ENCODE assay signal across 9 mouse cellular contexts in the genomic region with DNA sequence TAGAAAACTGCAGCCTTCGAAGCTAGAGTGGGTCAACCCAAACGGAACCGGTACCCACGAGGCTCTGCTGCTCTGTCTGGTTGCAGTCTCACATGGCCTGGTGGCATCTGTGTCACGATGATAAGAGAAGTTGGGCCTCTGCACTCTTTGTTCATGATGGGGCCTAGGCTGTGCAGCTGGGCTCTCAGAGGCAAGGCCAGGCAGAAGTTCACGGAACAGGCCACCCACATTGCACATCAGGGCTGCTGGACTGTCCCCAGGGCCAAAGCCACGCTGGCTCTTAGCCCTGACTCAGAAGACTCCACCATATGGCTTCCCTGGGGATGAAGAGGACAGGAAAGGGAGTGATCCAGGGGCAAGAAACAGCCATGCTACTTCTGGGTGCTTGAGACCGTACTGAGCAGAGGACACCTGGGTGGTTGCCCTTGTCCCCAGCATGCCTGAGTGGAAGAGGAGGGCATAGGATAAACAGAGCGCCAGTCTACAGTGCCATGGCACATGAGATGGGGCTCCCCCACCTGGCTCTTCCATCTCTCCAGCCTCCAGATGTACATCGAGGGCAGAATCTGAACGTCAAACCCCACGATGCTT.
A peak's percentile ranks its signal among the peaks of the same experiment; 100 is the strongest.
DNase-seq lines count a peak whose midpoint lies in the region; ATAC-seq lines count a peak whose summit lies in the region.
"Had no signal": no experiment of that assay in that cellular context is flagged by ENCODE, and none has a peak within 500 bp of the region (broad histone marks: within the 10 kb centered on the region; RNA-seq: fewer than 3 reads in every experiment).

No protein-coding gene starts in this region.

- H3K27ac ChIP-seq in midbrain, embryonic 10.5 days (replicated peaks): peak overlapping the region; percentile 71
- H3K27ac ChIP-seq in midbrain, embryonic 11.5 days (ENCODE audit: low read depth, low read length): no peak overlapping the region
- peak overlapping the region; percentile 77 for H3K27ac ChIP-seq in limb, embryonic 10.5 days
- peak overlapping the region; percentile 55 for H3K27ac ChIP-seq in stomach, embryonic 15.5 days

- ATAC-seq in midbrain, embryonic 11.5 days (ENCODE audit: low FRiP score): no peak
- ATAC-seq in stomach, embryonic 15.5 days (ENCODE audit: insufficient read depth, low FRiP score, low read depth): no peak
- ATAC-seq in erythroid progenitor cell, adult 5-6 weeks (replicated peaks; ENCODE audit: low FRiP score, poor library complexity, severe bottlenecking): no peak

- H3K27me3 ChIP-seq in midbrain, embryonic 10.5 days (ENCODE audit: low read depth, poor library complexity, severe bottlenecking): no peaks in the 10 kb centered on the region
- no peaks in the 10 kb centered on the region for H3K27me3 ChIP-seq in midbrain, embryonic 11.5 days (ENCODE audit: control insufficient read depth, insufficient read depth, low read length)
- H3K27me3 ChIP-seq in limb, embryonic 10.5 days (ENCODE audit: low read depth, poor library complexity, severe bottlenecking): no peaks in the 10 kb centered on the region
- no peaks in the 10 kb centered on the region for H3K27me3 ChIP-seq in stomach, embryonic 15.5 days (replicated peaks)
- H3K27me3 ChIP-seq: embryonic facial prominence, embryonic 12.5 days had no signal

- H3K4me2 ChIP-seq in midbrain, embryonic 11.5 days: no peak overlapping the region
- no peak overlapping the region for H3K4me2 ChIP-seq in stomach, embryonic 15.5 days

- WGBS in midbrain, embryonic 10.5 days: 79% methylated on average over 12 of the region's 12 CpGs
- 76% methylated on average over 12 of the region's 12 CpGs for WGBS in midbrain, embryonic 11.5 days
- 77% methylated on average over 12 of the region's 12 CpGs for WGBS in limb, embryonic 10.5 days
- 59% methylated on average over 12 of the region's 12 CpGs for WGBS in stomach, embryonic 15.5 days

- H3K9me3 ChIP-seq in midbrain, embryonic 10.5 days (replicated peaks): no peaks in the 10 kb centered on the region
- no peaks in the 10 kb centered on the region for H3K9me3 ChIP-seq in midbrain, embryonic 11.5 days (ENCODE audit: control insufficient read depth, low read length)
- H3K9me3 ChIP-seq in limb, embryonic 10.5 days (replicated peaks): no peaks in the 10 kb centered on the region
- H3K9me3 ChIP-seq in stomach, embryonic 15.5 days: no peaks in the 10 kb centered on the region
- H3K9me3 ChIP-seq: embryonic facial prominence, embryonic 12.5 days had no signal

- H3K4me1 ChIP-seq in midbrain, embryonic 10.5 days: peaks cover 33% of the 10 kb centered on the region
- peaks cover 3% of the 10 kb centered on the region for H3K4me1 ChIP-seq in midbrain, embryonic 11.5 days (ENCODE audit: control insufficient read depth, insufficient read depth, low read length)
- peaks cover 43% of the 10 kb centered on the region for H3K4me1 ChIP-seq in limb, embryonic 10.5 days
- peaks cover 29% of the 10 kb centered on the region for H3K4me1 ChIP-seq in stomach, embryonic 15.5 days

- no peak overlapping the region for H3K9ac ChIP-seq in midbrain, embryonic 11.5 days (ENCODE audit: low read length)
- H3K9ac ChIP-seq in stomach, embryonic 15.5 days: no peak overlapping the region
- H3K9ac ChIP-seq: embryonic facial prominence, embryonic 12.5 days had no signal

- intact Hi-C loops in gastrocnemius, postnatal 36 days (cut with DNase I): no loop called here

- DNase-seq in midbrain, embryonic 10.5 days (ENCODE audit: low spot score): no peak
- no peak for DNase-seq in midbrain, embryonic 11.5 days (ENCODE audit: low spot score, missing footprints)
- peak; percentile 32 to 46 for DNase-seq in gastrocnemius, postnatal 36 days
- DNase-seq in limb, embryonic 10.5 days (ENCODE audit: low spot score): no peak
- no peak for DNase-seq in B cell, adult 2 months
- DNase-seq in cerebellum, adult 8-10 months: no peak

- H3K36me3 ChIP-seq in midbrain, embryonic 10.5 days: no peaks in the 10 kb centered on the region
- H3K36me3 ChIP-seq in midbrain, embryonic 11.5 days (ENCODE audit: control insufficient read depth, insufficient read depth, low read length): no peaks in the 10 kb centered on the region
- peaks cover 8% of the 10 kb centered on the region; the same call in 1 of the 2 replicates for H3K36me3 ChIP-seq in limb, embryonic 10.5 days
- no peaks in the 10 kb centered on the region for H3K36me3 ChIP-seq in stomach, embryonic 15.5 days
- H3K36me3 ChIP-seq: embryonic facial prominence, embryonic 12.5 days had no signal

- no peak overlapping the region for H3K4me3 ChIP-seq in midbrain, embryonic 10.5 days
- no peak overlapping the region for H3K4me3 ChIP-seq in midbrain, embryonic 11.5 days (ENCODE audit: low read depth, low read length)
- H3K4me3 ChIP-seq in limb, embryonic 10.5 days: no peak overlapping the region
- no peak overlapping the region for H3K4me3 ChIP-seq in stomach, embryonic 15.5 days (replicated peaks)
- H3K4me3 ChIP-seq: embryonic facial prominence, embryonic 12.5 days had no signal

Comparison
In these comparisons a context has a peak if more than half of its experiments do, and no peak if none do; other contexts are left out.
1. DNase-seq: peak in gastrocnemius, postnatal 36 days (2 of 2); none in midbrain, embryonic 10.5 days (single experiment), midbrain, embryonic 11.5 days (single experiment), limb, embryonic 10.5 days (single experiment), B cell, adult 2 months (0 of 2) and cerebellum, adult 8-10 months (single experiment).